Mouse (Mus musculus): Measurements from ENCODE around the gene Clip2. TPM values are rescaled to one million over a fixed set of nuclear protein-coding genes. Genes with fewer than 3 reads are reported as not detected.

Gene Clip2
- polyA plus RNA-seq, 1 experiment from 2014 or later = 4.7 TPM

GRCm38 (mm10) chr5:134568964-134569491, 16.8 kb upstream of the Clip2 start:
- DNase-seq (ENCODE audit: low spot score) (peak; percentile 59), ATAC-seq (replicated peaks; ENCODE audit: low FRiP score, low TSS enrichment, low read depth) (no peak)
- Histone ChIP-seq H3K36me3 (ENCODE audit: control insufficient read depth, insufficient read depth, low read length) (no peaks in the 10 kb centered on the region), H3K27me3 (replicated peaks; ENCODE audit: control insufficient read depth, insufficient read depth, low read length) (no peaks in the 10 kb centered on the region), H3K4me2 (ENCODE audit: low read length) (no peak overlapping the region), H3K27ac (ENCODE audit: low read depth) (peak overlapping the region; percentile 89), H3K4me3 (ENCODE audit: low read depth, low read length) (no peak overlapping the region), H3K4me1 (replicated peaks; ENCODE audit: control insufficient read depth, insufficient read depth, low read length) (peaks cover 14% of the 10 kb centered on the region; the same call in 1 of the 2 replicates), H3K9me3 (ENCODE audit: control insufficient read depth, low read length) (no peaks in the 10 kb centered on the region; the same call in 1 of the 2 replicates), H3K9ac (ENCODE audit: low read length) (no peak overlapping the region)
- WGBS = 30% methylated on average over 8 of the region's 8 CpGs

- peak overlapping the region; percentile 89 for H3K27ac ChIP-seq (ENCODE audit: low read depth)
- no peak overlapping the region for H3K4me3 ChIP-seq (ENCODE audit: low read depth, low read length)
- no peak for DNase-seq (ENCODE audit: low spot score)
- H3K36me3 ChIP-seq (ENCODE audit: control insufficient read depth, insufficient read depth, low read length) = no peaks in the 10 kb centered on the region
- H3K9me3 ChIP-seq (ENCODE audit: control insufficient read depth, low read length) = no peaks in the 10 kb centered on the region; the same call in 1 of the 2 replicates
- no peak overlapping the region for H3K4me2 ChIP-seq (ENCODE audit: low read length)
- no peak for ATAC-seq (replicated peaks; ENCODE audit: low FRiP score, low TSS enrichment, low read depth)
- no peaks in the 10 kb centered on the region for H3K27me3 ChIP-seq (replicated peaks; ENCODE audit: control insufficient read depth, insufficient read depth, low read length)
- WGBS = 71% methylated on average over 3 of the region's 3 CpGs
- H3K4me1 ChIP-seq (replicated peaks; ENCODE audit: control insufficient read depth, insufficient read depth, low read length) = peaks cover 14% of the 10 kb centered on the region; the same call in 1 of the 2 replicates
- H3K9ac ChIP-seq (ENCODE audit: low read length) = no peak overlapping the region
These were observed 15.8 kb upstream of the Clip2 start for GRCm38 (mm10) chr5:134568030-134568429.

GRCm38 (mm10) chr5:134567445-134567844, 15.2 kb upstream of the Clip2 start:
- 80% methylated on average over 4 of the region's 4 CpGs for WGBS
- no peak overlapping the region for H3K27ac ChIP-seq (ENCODE audit: low read depth)
- no peak overlapping the region for H3K4me2 ChIP-seq (ENCODE audit: low read length)
- no peaks in the 10 kb centered on the region; the same call in 1 of the 2 replicates for H3K9me3 ChIP-seq (ENCODE audit: control insufficient read depth, low read length)
- ATAC-seq (replicated peaks; ENCODE audit: low FRiP score, low TSS enrichment, low read depth) = no peak
- no peaks in the 10 kb centered on the region for H3K27me3 ChIP-seq (replicated peaks; ENCODE audit: control insufficient read depth, insufficient read depth, low read length)
- DNase-seq (ENCODE audit: low spot score) = no peak
- H3K4me3 ChIP-seq (ENCODE audit: low read depth, low read length) = no peak overlapping the region
- peaks cover 10% of the 10 kb centered on the region; the same call in 1 of the 2 replicates for H3K4me1 ChIP-seq (replicated peaks; ENCODE audit: control insufficient read depth, insufficient read depth, low read length)
- H3K36me3 ChIP-seq (ENCODE audit: control insufficient read depth, insufficient read depth, low read length) = no peaks in the 10 kb centered on the region
- no peak overlapping the region for H3K9ac ChIP-seq (ENCODE audit: low read length)

GRCm38 (mm10) chr5:134565696-134566095, 13.5 kb upstream of the Clip2 start:
- Histone ChIP-seq H3K4me3 (ENCODE audit: low read depth, low read length) (no peak overlapping the region), H3K9me3 (ENCODE audit: control insufficient read depth, low read length) (no peaks in the 10 kb centered on the region), H3K9ac (ENCODE audit: low read length) (no peak overlapping the region), H3K36me3 (ENCODE audit: control insufficient read depth, insufficient read depth, low read length) (no peaks in the 10 kb centered on the region), H3K4me1 (replicated peaks; ENCODE audit: control insufficient read depth, insufficient read depth, low read length) (peaks cover 8% of the 10 kb centered on the region; the same call in 1 of the 2 replicates), H3K4me2 (ENCODE audit: low read length) (no peak overlapping the region), H3K27me3 (replicated peaks; ENCODE audit: control insufficient read depth, insufficient read depth, low read length) (no peaks in the 10 kb centered on the region), H3K27ac (ENCODE audit: low read depth) (no peak overlapping the region)
- ATAC-seq (replicated peaks; ENCODE audit: low FRiP score, low TSS enrichment, low read depth) = no peak
- 92% methylated on average over 6 of the region's 6 CpGs for WGBS
- DNase-seq (ENCODE audit: low spot score) = no peak

- WGBS = 100% methylated on average over 2 of the region's 2 CpGs
- H3K4me2 ChIP-seq (ENCODE audit: low read length) = no peak overlapping the region
- no peak overlapping the region for H3K4me3 ChIP-seq (ENCODE audit: low read depth, low read length)
- no peak overlapping the region for H3K27ac ChIP-seq (ENCODE audit: low read depth)
- DNase-seq (ENCODE audit: low spot score) (no peak), ATAC-seq (replicated peaks; ENCODE audit: low FRiP score, low TSS enrichment, low read depth) (no peak)
- H3K27me3 ChIP-seq (replicated peaks; ENCODE audit: control insufficient read depth, insufficient read depth, low read length) = no peaks in the 10 kb centered on the region
- no peaks in the 10 kb centered on the region for H3K9me3 ChIP-seq (ENCODE audit: control insufficient read depth, low read length)
- peaks cover 8% of the 10 kb centered on the region; the same call in 1 of the 2 replicates for H3K4me1 ChIP-seq (replicated peaks; ENCODE audit: control insufficient read depth, insufficient read depth, low read length)
- no peak overlapping the region for H3K9ac ChIP-seq (ENCODE audit: low read length)
- no peaks in the 10 kb centered on the region for H3K36me3 ChIP-seq (ENCODE audit: control insufficient read depth, insufficient read depth, low read length)
These were observed 12.0 kb upstream of the Clip2 start for GRCm38 (mm10) chr5:134564272-134564671.

GRCm38 (mm10) chr5:134560450-134561171, 8.4 kb upstream of the Clip2 start:
- Histone ChIP-seq H3K36me3 (ENCODE audit: control insufficient read depth, insufficient read depth, low read length) (no peaks in the 10 kb centered on the region), H3K9ac (ENCODE audit: low read length) (no peak overlapping the region), H3K27me3 (replicated peaks; ENCODE audit: control insufficient read depth, insufficient read depth, low read length) (no peaks in the 10 kb centered on the region), H3K27ac (ENCODE audit: low read depth) (no peak overlapping the region), H3K4me1 (replicated peaks; ENCODE audit: control insufficient read depth, insufficient read depth, low read length) (peaks cover under 1% of the 10 kb centered on the region; the same call in 1 of the 2 replicates), H3K4me2 (ENCODE audit: low read length) (no peak overlapping the region), H3K4me3 (ENCODE audit: low read depth, low read length) (no peak overlapping the region), H3K9me3 (ENCODE audit: control insufficient read depth, low read length) (no peaks in the 10 kb centered on the region)
- no peak for ATAC-seq (replicated peaks; ENCODE audit: low FRiP score, low TSS enrichment, low read depth)
- 76% methylated on average over 16 of the region's 16 CpGs for WGBS
- no peak for DNase-seq (ENCODE audit: low spot score)

- Histone ChIP-seq H3K9ac (ENCODE audit: low read length) (no peak within 1 kb of the TSS), H3K4me2 (ENCODE audit: low read length) (no peak within 1 kb of the TSS), H3K27ac (ENCODE audit: low read depth) (no peak within 1 kb of the TSS), H3K4me3 (ENCODE audit: low read depth, low read length) (no peak within 1 kb of the TSS), H3K4me1 (replicated peaks; ENCODE audit: control insufficient read depth, insufficient read depth, low read length) (peaks cover 6% of the 10 kb centered on the region), H3K27me3 (replicated peaks; ENCODE audit: control insufficient read depth, insufficient read depth, low read length) (no peaks in the 10 kb centered on the region), H3K36me3 (ENCODE audit: control insufficient read depth, insufficient read depth, low read length) (no peaks in the 10 kb centered on the region), H3K9me3 (ENCODE audit: control insufficient read depth, low read length) (no peaks in the 10 kb centered on the region)
- DNase-seq (ENCODE audit: low spot score) (no peak), ATAC-seq (replicated peaks; ENCODE audit: low FRiP score, low TSS enrichment, low read depth) (no peak)
- WGBS = 90% methylated on average over 7 of the region's 7 CpGs
These were observed 7.8 kb upstream of the Clip2 start, which contains the start of gene Syna for GRCm38 (mm10) chr5:134560071-134560449. Syna (minus strand) TSS chr5:134560171.

- DNase-seq (ENCODE audit: low spot score) (peak; percentile 84), ATAC-seq (replicated peaks; ENCODE audit: low FRiP score, low TSS enrichment, low read depth) (0 out of 2 replicates have a peak, but pooled peaks have one; percentile 6)
- Histone ChIP-seq H3K9me3 (ENCODE audit: control insufficient read depth, low read length) (no peaks in the 10 kb centered on the region), H3K4me1 (replicated peaks; ENCODE audit: control insufficient read depth, insufficient read depth, low read length) (peaks cover 23% of the 10 kb centered on the region), H3K36me3 (ENCODE audit: control insufficient read depth, insufficient read depth, low read length) (no peaks in the 10 kb centered on the region), H3K4me2 (ENCODE audit: low read length) (peak overlapping the region; percentile 30; the same call in 1 of the 2 replicates), H3K27ac (ENCODE audit: low read depth) (peak overlapping the region; percentile 57; the same call in 1 of the 2 replicates), H3K9ac (ENCODE audit: low read length) (no peak overlapping the region), H3K4me3 (ENCODE audit: low read depth, low read length) (no peak overlapping the region), H3K27me3 (replicated peaks; ENCODE audit: control insufficient read depth, insufficient read depth, low read length) (no peaks in the 10 kb centered on the region)
- WGBS = 9% methylated on average over 20 of the region's 20 CpGs
These were observed 3.4 kb upstream of the Clip2 start for GRCm38 (mm10) chr5:134555463-134556164.

Measured in intestine, embryonic 14.5 days (tissue).